Mouse (Mus musculus): Measurements from ENCODE around the gene Spc25. TPM values are rescaled to one million over a fixed set of nuclear protein-coding genes. Genes with fewer than 3 reads are reported as not detected.

Gene Spc25
- polyA plus RNA-seq (2011; ENCODE audit: insufficient read depth, insufficient read length, low read depth, missing spikeins), result 113 and 125 TPM in 2 replicates

GRCm38 (mm10) chr2:69205791-69206351, at the start of gene Spc25:
Gene Spc25, minus strand, starts transcription at chr2:69206194.
- Histone ChIP-seq H3K9me3 (replicated peaks; ENCODE audit: control insufficient read depth, insufficient read depth, low read length, poor library complexity, severe bottlenecking) (no peaks in the 10 kb centered on the region), H3K36me3 (ENCODE audit: control insufficient read depth, insufficient read depth, low read length, poor library complexity, severe bottlenecking) (peaks cover 28% of the 10 kb centered on the region), H3K27ac (ENCODE audit: insufficient read depth, low read length) (no peak within 1 kb of the TSS), H3K27me3 (ENCODE audit: control insufficient read depth, insufficient read depth, low read length, poor library complexity, severe bottlenecking) (no peaks in the 10 kb centered on the region), H3K4me3 (ENCODE audit: low read depth, low read length) (peak within 1 kb of the TSS; percentile 95), H3K4me1 (ENCODE audit: control insufficient read depth, insufficient read depth, low read length) (no peaks in the 10 kb centered on the region), H3K9ac (ENCODE audit: low read depth, poor library complexity, severe bottlenecking) (peak within 1 kb of the TSS; percentile 89)
- TF ChIP-seq CTCF (IDR thresholded peaks at IDR 0.05; ENCODE audit: low read depth, low read length) (no peak), POLR2A (IDR thresholded peaks at IDR 0.05; ENCODE audit: insufficient read depth, low read length) (peak; percentile 78)

DNA sequence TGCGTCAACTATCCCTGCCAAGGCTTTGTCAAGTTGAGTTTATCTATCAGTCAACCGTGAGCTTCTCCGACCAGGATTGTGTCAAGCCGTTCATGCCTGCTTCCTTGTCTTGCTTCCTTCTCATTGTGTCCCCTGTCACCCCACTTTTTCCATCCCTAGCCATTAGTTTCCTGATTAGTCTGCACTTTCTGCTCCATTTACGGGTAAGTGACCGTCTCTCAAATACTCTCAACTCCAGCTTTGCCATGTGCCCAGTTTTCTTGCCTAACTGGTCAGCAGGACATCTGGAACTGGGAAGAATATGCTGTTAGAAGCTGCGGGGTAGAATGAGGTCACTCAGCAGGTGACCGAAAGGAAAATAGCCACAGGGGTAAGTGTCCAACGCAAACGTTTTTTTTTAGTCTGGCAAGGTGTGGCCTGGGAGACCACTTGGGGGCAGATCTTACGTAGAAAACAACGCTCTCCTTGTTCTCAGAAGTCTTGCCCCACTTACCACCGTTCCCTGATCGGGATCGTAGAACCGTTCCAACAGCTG, 42.3 kb upstream of the Spc25 start:
- H3K4me1 ChIP-seq (ENCODE audit: control insufficient read depth, insufficient read depth, low read length), result no peaks in the 10 kb centered on the region
- H3K9ac ChIP-seq (ENCODE audit: low read depth, poor library complexity, severe bottlenecking), result no peak overlapping the region
- no peak overlapping the region for H3K4me3 ChIP-seq (ENCODE audit: low read depth, low read length)
- H3K27me3 ChIP-seq (ENCODE audit: control insufficient read depth, insufficient read depth, low read length, poor library complexity, severe bottlenecking), result no peaks in the 10 kb centered on the region
- H3K27ac ChIP-seq (ENCODE audit: insufficient read depth, low read length), result no peak overlapping the region
- H3K36me3 ChIP-seq (ENCODE audit: control insufficient read depth, insufficient read depth, low read length, poor library complexity, severe bottlenecking), result no peaks in the 10 kb centered on the region
- TF ChIP-seq CTCF (IDR thresholded peaks at IDR 0.05; ENCODE audit: low read depth, low read length) (no peak), EP300 (IDR thresholded peaks at IDR 0.05; ENCODE audit: insufficient read depth, low read depth, low read length) (no peak), POLR2A (IDR thresholded peaks at IDR 0.05; ENCODE audit: insufficient read depth, low read length) (no peak)
- H3K9me3 ChIP-seq (replicated peaks; ENCODE audit: control insufficient read depth, insufficient read depth, low read length, poor library complexity, severe bottlenecking), result no peaks in the 10 kb centered on the region; the same call in 1 of the 2 replicates

- Histone ChIP-seq H3K36me3 (ENCODE audit: control insufficient read depth, insufficient read depth, low read length, poor library complexity, severe bottlenecking) (no peaks in the 10 kb centered on the region), H3K9me3 (replicated peaks; ENCODE audit: control insufficient read depth, insufficient read depth, low read length, poor library complexity, severe bottlenecking) (no peaks in the 10 kb centered on the region), H3K4me1 (ENCODE audit: control insufficient read depth, insufficient read depth, low read length) (no peaks in the 10 kb centered on the region), H3K9ac (ENCODE audit: low read depth, poor library complexity, severe bottlenecking) (no peak overlapping the region), H3K27ac (ENCODE audit: insufficient read depth, low read length) (no peak overlapping the region), H3K4me3 (ENCODE audit: low read depth, low read length) (no peak overlapping the region), H3K27me3 (ENCODE audit: control insufficient read depth, insufficient read depth, low read length, poor library complexity, severe bottlenecking) (no peaks in the 10 kb centered on the region)
- no peak for TF ChIP-seq EP300 (IDR thresholded peaks at IDR 0.05; ENCODE audit: insufficient read depth, low read depth, low read length)
- TF ChIP-seq POLR2A (IDR thresholded peaks at IDR 0.05; ENCODE audit: insufficient read depth, low read length), result no peak
- TF ChIP-seq CTCF (IDR thresholded peaks at IDR 0.05; ENCODE audit: low read depth, low read length), result no peak
These were observed 41.1 kb upstream of the Spc25 start for GRCm38 (mm10) chr2:69247081-69247480.

DNA sequence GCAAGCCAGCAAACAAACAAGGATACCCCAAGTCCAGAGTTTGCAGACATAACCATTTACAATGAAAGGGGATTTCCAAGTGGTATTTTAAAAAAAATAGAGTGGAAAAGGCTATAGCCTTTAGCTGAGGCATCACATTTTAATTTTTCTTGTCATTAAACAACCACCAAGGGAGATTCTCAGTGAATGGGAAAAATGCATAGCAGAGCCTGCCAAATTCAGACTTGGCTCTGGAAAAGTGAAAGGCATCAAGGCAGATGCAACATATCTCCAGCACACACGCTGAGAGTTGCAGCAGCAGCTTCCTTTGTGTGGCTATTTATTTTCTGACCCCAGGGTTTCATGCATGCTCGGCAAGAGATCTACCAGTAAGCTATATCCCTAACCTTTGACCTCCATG, 38.9 kb upstream of the Spc25 start:
- TF ChIP-seq CTCF (IDR thresholded peaks at IDR 0.05; ENCODE audit: low read depth, low read length), result no peak
- TF ChIP-seq POLR2A (IDR thresholded peaks at IDR 0.05; ENCODE audit: insufficient read depth, low read length), result no peak
- TF ChIP-seq EP300 (IDR thresholded peaks at IDR 0.05; ENCODE audit: insufficient read depth, low read depth, low read length), result no peak
- no peak overlapping the region for H3K9ac ChIP-seq (ENCODE audit: low read depth, poor library complexity, severe bottlenecking)
- no peak overlapping the region for H3K27ac ChIP-seq (ENCODE audit: insufficient read depth, low read length)
- no peaks in the 10 kb centered on the region for H3K4me1 ChIP-seq (ENCODE audit: control insufficient read depth, insufficient read depth, low read length)
- H3K27me3 ChIP-seq (ENCODE audit: control insufficient read depth, insufficient read depth, low read length, poor library complexity, severe bottlenecking), result no peaks in the 10 kb centered on the region
- no peak overlapping the region for H3K4me3 ChIP-seq (ENCODE audit: low read depth, low read length)
- no peaks in the 10 kb centered on the region for H3K36me3 ChIP-seq (ENCODE audit: control insufficient read depth, insufficient read depth, low read length, poor library complexity, severe bottlenecking)
- no peaks in the 10 kb centered on the region for H3K9me3 ChIP-seq (replicated peaks; ENCODE audit: control insufficient read depth, insufficient read depth, low read length, poor library complexity, severe bottlenecking)

- no peaks in the 10 kb centered on the region for H3K27me3 ChIP-seq (ENCODE audit: control insufficient read depth, insufficient read depth, low read length, poor library complexity, severe bottlenecking)
- TF ChIP-seq POLR2A (IDR thresholded peaks at IDR 0.05; ENCODE audit: insufficient read depth, low read length), result no peak
- no peak for TF ChIP-seq CTCF (IDR thresholded peaks at IDR 0.05; ENCODE audit: low read depth, low read length)
- no peak for TF ChIP-seq EP300 (IDR thresholded peaks at IDR 0.05; ENCODE audit: insufficient read depth, low read depth, low read length)
- no peak overlapping the region for H3K9ac ChIP-seq (ENCODE audit: low read depth, poor library complexity, severe bottlenecking)
- no peaks in the 10 kb centered on the region for H3K36me3 ChIP-seq (ENCODE audit: control insufficient read depth, insufficient read depth, low read length, poor library complexity, severe bottlenecking)
- no peak overlapping the region for H3K4me3 ChIP-seq (ENCODE audit: low read depth, low read length)
- H3K27ac ChIP-seq (ENCODE audit: insufficient read depth, low read length), result no peak overlapping the region
- no peaks in the 10 kb centered on the region for H3K4me1 ChIP-seq (ENCODE audit: control insufficient read depth, insufficient read depth, low read length)
- H3K9me3 ChIP-seq (replicated peaks; ENCODE audit: control insufficient read depth, insufficient read depth, low read length, poor library complexity, severe bottlenecking), result no peaks in the 10 kb centered on the region
These were observed 33.3 kb upstream of the Spc25 start for GRCm38 (mm10) chr2:69239315-69239714.

DNA sequence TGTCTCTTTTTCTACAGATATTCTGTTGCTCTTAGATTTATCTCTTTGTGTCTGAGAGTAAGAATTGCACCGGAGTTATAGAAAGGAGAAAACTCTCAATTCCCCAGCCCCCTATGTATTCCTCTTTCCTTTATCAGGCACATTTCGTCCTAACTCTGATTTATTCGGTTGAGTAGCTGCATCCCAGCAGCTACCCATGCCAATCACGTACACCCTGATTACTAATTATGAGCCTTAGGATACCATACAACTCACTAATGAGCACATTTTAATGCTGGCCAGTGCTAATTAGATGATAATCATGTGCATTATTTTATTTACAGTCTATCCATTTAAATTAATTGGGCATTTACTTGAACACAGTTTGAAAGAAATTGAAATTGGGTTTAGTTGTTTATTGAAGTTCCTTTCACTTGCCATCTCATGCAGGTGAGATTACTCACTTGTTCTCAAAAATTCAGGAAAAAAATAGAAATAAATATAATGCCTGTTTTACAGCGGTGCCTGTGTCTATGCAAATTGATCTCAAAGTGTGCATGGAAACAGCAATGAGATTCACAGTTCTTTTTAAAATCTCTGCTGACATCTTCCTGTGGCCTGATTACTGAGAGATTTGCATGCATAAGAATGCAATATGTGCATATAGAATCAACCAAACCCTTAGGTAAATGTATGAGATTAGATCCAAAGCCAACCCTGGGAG, 29.1 kb upstream of the Spc25 start:
- Histone ChIP-seq H3K4me3 (ENCODE audit: low read depth, low read length) (no peak overlapping the region), H3K9ac (ENCODE audit: low read depth, poor library complexity, severe bottlenecking) (no peak overlapping the region), H3K36me3 (ENCODE audit: control insufficient read depth, insufficient read depth, low read length, poor library complexity, severe bottlenecking) (no peaks in the 10 kb centered on the region), H3K4me1 (ENCODE audit: control insufficient read depth, insufficient read depth, low read length) (no peaks in the 10 kb centered on the region), H3K9me3 (replicated peaks; ENCODE audit: control insufficient read depth, insufficient read depth, low read length, poor library complexity, severe bottlenecking) (no peaks in the 10 kb centered on the region), H3K27me3 (ENCODE audit: control insufficient read depth, insufficient read depth, low read length, poor library complexity, severe bottlenecking) (no peaks in the 10 kb centered on the region), H3K27ac (ENCODE audit: insufficient read depth, low read length) (no peak overlapping the region)
- TF ChIP-seq CTCF (IDR thresholded peaks at IDR 0.05; ENCODE audit: low read depth, low read length) (no peak), EP300 (IDR thresholded peaks at IDR 0.05; ENCODE audit: insufficient read depth, low read depth, low read length) (no peak)

Measured in ES-Bruce4 (cell line).